In genomic region chr13:105150006-105150405, GRCm38 (mm10) we compare ENCODE assay signal across 21 mouse cellular contexts.
DNase-seq lines count a peak whose midpoint lies in the region; ATAC-seq and TF ChIP-seq lines count a peak whose summit lies in the region.
"Had no signal": no experiment of that assay in that cellular context is flagged by ENCODE, and none has a peak within 500 bp of the region (broad histone marks: within the 10 kb centered on the region; RNA-seq: fewer than 3 reads in every experiment).

No protein-coding gene starts in this region.

- TF ChIP-seq POLR2A in lung, adult 2 months (IDR thresholded peaks at IDR 0.05; ENCODE audit: borderline replicate concordance, extremely low read depth, low read depth, low read length): no peak

- H3K27ac ChIP-seq in gastrocnemius, adult 2 months: no peak overlapping the region
- H3K27ac ChIP-seq in lung, embryonic 14.5 days (ENCODE audit: low read depth): no peak overlapping the region
- H3K27ac ChIP-seq: embryonic facial prominence, embryonic 13.5 days; embryonic facial prominence, embryonic 15.5 days; forebrain, embryonic 10.5 days; forebrain, embryonic 12.5 days had no signal

- DNase-seq in cerebellum, postnatal 10 days: peak; percentile 51 to 58
- DNase-seq in cerebellum, adult 11-12 months: no peak
- peak; percentile 23 for DNase-seq in gastrocnemius, adult 2 months
- no peak for DNase-seq in gastrocnemius, adult 18-20 months (ENCODE audit: low spot score)
- DNase-seq in lung, embryonic 14.5 days: peak; percentile 41
- no peak for DNase-seq in lung, adult 2 months
- DNase-seq: adrenal gland, adult 2 months; adrenal gland, postnatal 14 days; adrenal gland, postnatal 36 days; cerebellum, adult 11 months; cerebellum, adult 8-10 months; cerebellum, adult 9-11 months; cerebellum, postnatal 36 days; embryo, embryonic 11 days had no signal

- H3K9ac ChIP-seq in lung, embryonic 14.5 days: no peak overlapping the region
- H3K9ac ChIP-seq: embryonic facial prominence, embryonic 13.5 days; embryonic facial prominence, embryonic 15.5 days; forebrain, embryonic 12.5 days had no signal

- no peak overlapping the region for H3K4me2 ChIP-seq in lung, embryonic 14.5 days
- H3K4me2 ChIP-seq: embryonic facial prominence, embryonic 13.5 days; embryonic facial prominence, embryonic 15.5 days; forebrain, embryonic 12.5 days had no signal

- no peaks in the 10 kb centered on the region for H3K9me3 ChIP-seq in lung, embryonic 14.5 days (ENCODE audit: low read depth, low read length)
- H3K9me3 ChIP-seq: embryonic facial prominence, embryonic 13.5 days; embryonic facial prominence, embryonic 15.5 days; forebrain, embryonic 10.5 days; forebrain, embryonic 12.5 days had no signal

- 67% methylated on average over 3 of the region's 3 CpGs for WGBS in lung, embryonic 14.5 days
- WGBS in lung, adult 2 months: 80% methylated on average over 3 of the region's 3 CpGs

- no peak for ATAC-seq in lung, embryonic 14.5 days (ENCODE audit: insufficient read depth)
- ATAC-seq: forebrain, embryonic 14.5 days; forebrain, embryonic 16.5 days had no signal

- no peaks in the 10 kb centered on the region for H3K27me3 ChIP-seq in lung, embryonic 14.5 days (ENCODE audit: insufficient read depth, low read length)
- H3K27me3 ChIP-seq: embryonic facial prominence, embryonic 13.5 days; embryonic facial prominence, embryonic 15.5 days; forebrain, embryonic 12.5 days had no signal

- intact Hi-C loops in gastrocnemius, adult 2 months (cut with DNase I): no loop called here

- H3K36me3 ChIP-seq in lung, embryonic 14.5 days (ENCODE audit: insufficient read depth): no peaks in the 10 kb centered on the region
- H3K36me3 ChIP-seq: embryonic facial prominence, embryonic 13.5 days; embryonic facial prominence, embryonic 15.5 days; forebrain, embryonic 10.5 days; forebrain, embryonic 12.5 days had no signal

- H3K4me3 ChIP-seq in gastrocnemius, adult 2 months: no peak overlapping the region
- no peak overlapping the region for H3K4me3 ChIP-seq in lung, embryonic 14.5 days (ENCODE audit: low read depth, low read length)
- no peak overlapping the region for H3K4me3 ChIP-seq in lung, adult 2 months (replicated peaks; ENCODE audit: extremely low read depth, low read depth, low read length)
- H3K4me3 ChIP-seq: embryonic facial prominence, embryonic 13.5 days; embryonic facial prominence, embryonic 15.5 days; erythroblast, embryonic 14.5 days; forebrain, embryonic 10.5 days; forebrain, embryonic 12.5 days had no signal

- no peak for TF ChIP-seq CTCF in gastrocnemius, adult 2 months (IDR thresholded peaks at IDR 0.05)
- TF ChIP-seq CTCF in lung, embryonic 14.5 days (IDR thresholded peaks at IDR 0.05; ENCODE audit: low read depth): no peak
- no peak for TF ChIP-seq CTCF in lung, adult 2 months (IDR thresholded peaks at IDR 0.05; ENCODE audit: insufficient read depth, low read length)

- H3K4me1 ChIP-seq in lung, embryonic 14.5 days (ENCODE audit: insufficient read depth): no peaks in the 10 kb centered on the region
- no peaks in the 10 kb centered on the region for H3K4me1 ChIP-seq in lung, adult 2 months (ENCODE audit: control insufficient read depth, insufficient read depth, low read length)
- H3K4me1 ChIP-seq: embryonic facial prominence, embryonic 15.5 days; forebrain, embryonic 10.5 days; forebrain, embryonic 12.5 days had no signal

Comparison
In these comparisons a context has a peak if more than half of its experiments do, and no peak if none do; other contexts are left out.
1. DNase-seq: peak in cerebellum, postnatal 10 days (2 of 2), gastrocnemius, adult 2 months (single experiment) and lung, embryonic 14.5 days (single experiment); none in cerebellum, adult 11-12 months (single experiment), gastrocnemius, adult 18-20 months (single experiment) and lung, adult 2 months (single experiment).